Mouse (Mus musculus) urinary bladder, postnatal 14 days (tissue): Measurements from ENCODE around the gene Kcnb1.

Experiments used
- DNase-seq: peaks from one replicate; pipeline ENCODE4 v3.0.0; 2021; ENCODE audit warnings: low spot score

Gene Kcnb1

DNA sequence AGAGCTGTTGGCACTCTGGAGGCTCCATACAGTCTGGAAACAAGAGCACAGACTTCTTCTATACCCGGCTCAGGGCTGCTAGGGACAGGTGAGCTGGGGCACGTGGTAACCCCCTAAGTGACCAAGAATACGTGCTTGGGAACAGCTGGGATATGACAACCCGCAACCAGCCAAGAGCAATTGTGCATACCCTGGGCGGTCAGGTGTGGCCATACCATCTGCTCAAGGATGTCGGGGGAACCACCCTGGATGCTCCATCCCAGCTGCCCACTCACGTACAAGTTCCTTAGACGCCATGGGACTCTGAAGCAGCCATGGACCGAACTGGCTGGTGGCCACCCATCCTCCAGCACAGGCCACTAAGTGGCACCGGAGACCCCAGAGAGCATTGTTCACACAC is 26.8 kb downstream of the Kcnb1 start:
- DNase-seq = no peak

DNA sequence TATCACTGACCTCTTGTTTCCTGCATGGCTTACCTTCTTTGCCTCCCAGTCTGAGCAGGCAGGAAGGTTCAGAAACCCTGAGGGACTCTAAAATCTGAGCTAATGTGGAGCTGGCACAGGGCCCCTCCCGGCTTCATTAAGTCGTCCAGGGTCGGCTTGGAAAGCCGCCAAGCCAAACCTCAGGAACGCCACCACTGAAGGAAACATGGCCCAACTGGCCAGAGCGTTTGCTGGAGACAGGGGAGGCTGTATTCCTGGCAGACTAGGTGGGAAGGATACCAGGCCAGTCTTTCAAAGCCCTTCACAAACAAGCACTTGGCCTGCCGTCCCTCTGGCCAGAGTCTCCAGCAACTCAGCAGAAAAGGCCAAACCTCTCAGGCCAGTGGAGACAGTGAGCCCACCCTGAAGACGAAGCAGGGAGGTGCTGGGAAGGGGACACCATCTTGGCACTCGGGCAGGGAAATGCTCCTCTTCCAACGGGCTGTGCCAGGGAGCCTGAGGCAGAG is 27.4 kb downstream of the Kcnb1 start:
- peak; percentile 53 for DNase-seq

DNA sequence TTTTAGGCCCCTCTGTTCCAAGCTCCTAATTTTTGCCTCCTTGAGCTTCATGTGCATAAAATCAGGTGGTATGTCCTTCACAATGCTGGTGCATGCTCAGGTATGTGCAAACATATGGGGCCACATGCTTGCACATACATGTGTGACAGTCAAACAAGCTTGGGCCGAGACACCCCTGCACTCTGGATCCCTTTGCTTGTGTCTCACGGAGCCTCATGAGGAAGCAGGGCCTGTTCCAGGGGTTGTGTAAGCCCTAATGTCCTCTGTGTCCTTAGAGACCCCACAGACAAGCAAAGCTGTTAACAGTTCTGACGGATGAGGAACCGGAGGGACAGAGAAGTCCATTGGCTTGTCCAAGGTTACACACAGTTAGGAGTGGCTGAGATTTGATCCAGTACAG is 30.2 kb downstream of the Kcnb1 start:
- no peak for DNase-seq

GRCm38 (mm10) chr2:167158780-167159179 is 31.2 kb downstream of the Kcnb1 start:
- DNase-seq = no peak

- no peak for DNase-seq
Measured at GRCm38 (mm10) chr2:167156118-167156715, 33.7 kb downstream of the Kcnb1 start.

GRCm38 (mm10) chr2:167155541-167155973 is 34.4 kb downstream of the Kcnb1 start:
- DNase-seq = peak; percentile 56

- DNase-seq = no peak
Measured at GRCm38 (mm10) chr2:167150880-167151279, 39.1 kb downstream of the Kcnb1 start.

DNA sequence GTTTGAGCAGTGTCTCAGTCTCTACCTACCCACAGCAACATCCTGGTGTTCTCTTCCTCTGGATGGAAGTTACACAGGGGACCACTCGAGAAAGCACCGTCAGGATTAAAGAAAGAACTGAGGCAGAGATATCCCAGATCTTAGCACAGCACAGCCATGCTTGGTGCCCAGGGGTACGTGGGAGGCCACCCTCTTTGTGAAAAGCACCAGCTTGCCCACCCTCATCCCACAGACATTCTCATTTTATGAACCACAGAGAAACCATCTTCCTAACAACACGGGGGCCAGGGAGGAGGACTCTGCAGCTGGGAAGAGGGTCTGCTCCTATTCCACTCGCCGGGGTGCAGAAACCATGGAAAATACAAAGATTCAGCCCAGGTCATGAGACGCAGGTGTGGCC is 39.8 kb downstream of the Kcnb1 start:
- DNase-seq = no peak

GRCm38 (mm10) chr2:167149035-167149434 is 40.9 kb downstream of the Kcnb1 start:
- DNase-seq = no peak

DNA sequence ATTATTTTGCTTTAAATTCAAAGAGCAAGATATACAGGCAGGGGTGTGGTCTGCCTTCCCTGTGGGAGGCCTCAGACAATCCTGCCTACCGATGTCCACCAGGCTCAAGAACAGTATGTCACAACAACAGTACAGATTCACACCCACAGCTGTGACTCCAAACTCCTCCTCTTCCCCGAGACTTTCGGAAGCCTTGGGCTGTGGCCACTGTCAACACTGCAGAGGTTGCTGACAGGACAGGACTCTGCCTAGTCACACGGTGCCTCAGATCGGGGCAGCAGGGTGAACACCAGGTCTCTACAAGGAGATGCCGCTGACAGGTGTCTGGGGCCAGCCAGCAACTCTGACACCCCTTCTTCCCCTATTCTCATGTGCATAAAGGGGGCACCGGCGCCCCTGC is 42.2 kb downstream of the Kcnb1 start:
- DNase-seq = no peak

DNA sequence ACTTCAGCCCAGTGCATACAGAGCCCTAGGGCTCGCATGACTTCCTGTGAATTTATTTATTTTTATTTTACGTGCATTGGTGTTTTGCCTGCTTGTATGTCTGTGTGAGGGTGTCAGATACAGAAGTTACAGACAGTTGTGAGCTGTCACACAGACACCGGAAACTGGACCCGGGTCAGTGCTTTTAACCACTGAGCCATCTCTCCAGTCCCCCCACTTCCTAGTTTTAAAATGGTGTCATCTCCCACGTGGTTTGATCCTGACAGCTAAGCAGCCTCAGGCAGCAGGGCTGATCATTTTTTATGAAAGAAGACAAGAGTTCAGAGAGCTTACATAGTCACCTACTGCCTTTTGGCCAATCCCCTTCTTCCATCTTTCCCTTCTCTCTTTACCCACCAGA is 44.1 kb downstream of the Kcnb1 start:
- DNase-seq = no peak

DNA sequence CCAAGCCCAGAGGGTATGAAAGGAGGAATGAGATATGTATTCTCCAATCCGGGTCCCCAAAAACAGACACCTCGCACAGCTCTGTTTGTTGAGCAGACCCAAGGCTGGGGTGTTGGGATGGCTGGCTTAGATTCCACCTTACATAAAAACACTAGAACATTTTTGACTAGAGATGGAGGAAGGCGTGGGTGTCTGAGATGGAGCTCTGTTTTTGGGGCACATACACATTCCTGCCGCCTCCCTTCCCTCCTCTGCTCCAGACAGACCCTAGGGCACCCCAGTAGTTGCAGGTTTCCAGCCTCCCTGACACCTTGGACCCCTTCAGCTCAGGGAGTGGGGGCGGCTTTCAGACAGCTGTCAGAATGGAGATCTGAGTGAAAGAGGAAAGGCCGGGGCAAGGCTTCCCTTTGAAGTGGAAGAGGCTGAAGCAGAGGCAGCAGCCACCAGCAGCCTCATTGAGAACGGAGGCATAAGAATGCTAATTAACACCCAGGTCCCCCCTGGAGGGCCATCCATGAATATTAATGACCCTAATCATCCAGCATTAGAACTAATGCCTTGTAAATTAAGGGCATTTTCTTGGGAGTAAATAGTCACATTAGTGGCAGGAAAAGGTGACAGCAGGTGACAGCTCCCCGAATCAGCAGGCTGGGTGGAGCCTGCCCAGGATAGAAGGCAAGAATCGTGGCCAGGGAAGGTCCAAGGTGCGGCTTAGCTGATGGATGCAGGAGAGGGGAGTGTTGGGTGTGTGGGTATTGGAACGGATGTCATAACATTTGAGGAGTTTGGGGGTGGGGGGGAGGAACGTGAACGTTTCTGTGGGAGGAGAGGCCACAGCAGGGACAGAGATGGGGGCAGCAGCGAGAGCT is 45.3 kb downstream of the Kcnb1 start:
- no peak for DNase-seq

DNA sequence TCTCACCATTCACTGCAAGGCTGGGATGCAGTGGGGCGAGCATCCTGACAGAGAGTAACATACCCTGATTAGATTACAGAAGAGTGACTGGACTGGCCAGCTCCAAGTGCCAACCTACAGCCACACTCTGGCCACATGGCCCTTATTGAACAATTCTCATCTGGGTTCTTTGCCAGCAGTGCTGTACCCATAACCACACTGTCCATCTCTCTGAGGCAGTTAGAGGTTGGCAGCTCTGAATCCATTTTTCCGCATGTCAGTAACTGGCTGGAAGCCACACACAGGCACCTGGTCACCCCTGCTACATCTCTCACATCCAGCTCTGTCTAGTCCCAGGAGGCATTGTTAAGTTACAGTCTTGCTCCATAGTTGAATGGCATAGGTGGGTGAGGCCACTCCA is 46.0 kb downstream of the Kcnb1 start:
- DNase-seq = no peak

- DNase-seq = no peak
Measured at GRCm38 (mm10) chr2:167142282-167142681, 47.7 kb downstream of the Kcnb1 start.

- DNase-seq = no peak
Measured at GRCm38 (mm10) chr2:167141810-167142209, 48.1 kb downstream of the Kcnb1 start.

DNA sequence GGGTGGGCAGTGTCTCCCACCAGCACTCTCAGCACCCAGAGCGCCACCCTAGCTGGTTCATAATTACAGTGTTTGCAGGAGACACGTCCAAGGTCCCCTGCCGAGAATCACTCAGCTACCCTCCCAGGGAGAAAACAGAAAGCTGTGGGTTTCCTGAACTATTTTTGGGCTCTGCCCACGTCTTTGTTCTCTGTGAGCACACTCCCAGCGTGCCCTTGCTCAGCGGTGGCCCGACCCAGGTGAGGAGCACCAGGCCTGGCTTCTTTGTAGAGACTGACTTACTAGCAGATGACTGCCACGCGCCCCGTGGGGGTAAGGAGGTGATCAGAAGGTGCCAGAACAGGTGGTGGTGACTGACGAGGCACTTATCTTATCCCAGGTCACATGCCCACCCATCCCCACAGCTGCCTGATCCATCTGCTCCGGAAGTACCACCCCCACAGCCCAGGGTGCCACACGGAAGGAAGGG is 50.1 kb downstream of the Kcnb1 start:
- no peak for DNase-seq

DNA sequence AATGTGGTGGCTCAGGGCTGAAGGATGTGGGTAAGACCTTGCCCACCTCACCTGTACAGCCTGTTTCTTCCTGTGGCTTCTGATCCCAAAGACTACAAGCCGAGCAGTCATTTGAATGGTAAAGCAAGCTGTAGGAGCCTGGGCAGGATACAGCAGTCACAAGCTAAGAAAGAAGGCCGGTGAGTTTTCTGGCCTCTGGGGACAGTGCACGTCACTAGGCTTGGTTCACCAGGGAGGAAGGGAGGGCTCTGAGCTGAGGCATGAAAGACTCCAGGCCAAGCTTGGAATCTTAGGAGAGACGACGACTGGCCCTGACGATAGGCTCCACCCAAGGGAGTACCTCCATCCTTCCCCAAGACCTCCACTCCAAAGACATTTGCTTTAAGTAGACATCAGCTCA is 51.3 kb downstream of the Kcnb1 start:
- DNase-seq = no peak

- DNase-seq = no peak
Measured at GRCm38 (mm10) chr2:167136909-167137308, 53.0 kb downstream of the Kcnb1 start.

- no peak for DNase-seq
Measured at GRCm38 (mm10) chr2:167132041-167132440, 57.9 kb downstream of the Kcnb1 start.

GRCm38 (mm10) chr2:167130050-167130770 is 59.7 kb downstream of the Kcnb1 start:
- DNase-seq = peak; percentile 20

DNA sequence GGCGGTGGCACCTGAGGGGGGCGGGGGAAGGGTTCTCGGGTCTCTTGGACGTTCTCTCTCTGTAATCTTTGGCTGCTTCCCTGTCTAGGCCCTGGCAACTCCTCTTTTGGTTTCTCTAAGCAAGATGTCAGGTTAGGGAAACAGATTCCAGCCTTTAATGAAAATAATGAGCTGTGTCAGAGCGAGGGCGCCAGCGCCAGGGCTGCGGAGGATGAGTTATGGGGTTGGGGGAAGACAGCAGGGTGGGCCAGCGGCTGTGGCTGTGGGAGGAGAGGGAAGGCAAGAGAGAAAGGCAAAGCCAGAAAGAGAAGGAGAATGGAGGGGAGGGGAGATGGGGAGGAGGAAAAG is 60.4 kb downstream of the Kcnb1 start:
- peak; percentile 49 for DNase-seq

GRCm38 (mm10) chr2:167128699-167129607 is 61.0 kb downstream of the Kcnb1 start:
- DNase-seq = peak; percentile 56
